Mouse (Mus musculus) limb, embryonic 10.5 days (tissue): ENCODE data around the gene Knop1. TPM values are rescaled to one million over a fixed set of nuclear protein-coding genes. Genes with fewer than 3 reads are reported as not detected.

Experiments used
- DNase-seq: peaks from one replicate; pipeline ENCODE4 v3.0.0-alpha.2; 2017; ENCODE audit warnings: low spot score
- H3K27ac ChIP-seq: fragments of 300-500 bp; sonication (generic); 2 replicates; pipeline ENCODE4 v1.5.1; 2016; ENCODE audit warnings: mild to moderate bottlenecking
- H3K27me3 ChIP-seq: fragments of 300-500 bp; sonication (generic); 2 replicates; pipeline ENCODE4 v1.6.1; 2016; ENCODE audit warnings: low read depth, mild to moderate bottlenecking; ENCODE audit not compliant: poor library complexity, severe bottlenecking
- H3K36me3 ChIP-seq: fragments of 300-500 bp; sonication (generic); 2 replicates; pipeline ENCODE4 v1.6.1; 2016; ENCODE audit warnings: mild to moderate bottlenecking, moderate library complexity
- H3K4me1 ChIP-seq: fragments of 300-500 bp; sonication (generic); 2 replicates; pipeline ENCODE4 v1.6.1; 2016
- H3K4me3 ChIP-seq: fragments of 300-500 bp; sonication (generic); 2 replicates; pipeline ENCODE4 v1.5.1; 2016; ENCODE audit warnings: mild to moderate bottlenecking, moderate library complexity
- H3K9me3 ChIP-seq: fragments of 300-500 bp; sonication (generic); replicated peaks from 2 replicates; pipeline ENCODE4 v1.6.1; 2016; ENCODE audit warnings: mild to moderate bottlenecking
- WGBS: fragments of 180-500 bp; shearing (Covaris S2); methylation state at CpG from one replicate; pipeline ENCODE4 v1.1.7; 2016; 5-methylcytosine and 5-hydroxymethylcytosine counted together
- polyA plus RNA-seq: library from polyadenylated mRNA; unstranded; fragments of >200 nt; fragmentation: Nextera tagmentation; extraction: Ambion mirVana; gene quantifications from 2 replicates; pipeline ENCODE4 v1.2.1, GENCODE M21; 2016

The Knop1 gene
- polyA plus RNA-seq, 1 experiment from 2014 or later = 124 TPM

- Histone ChIP-seq H3K9me3 (no peaks in the 10 kb centered on the region), H3K27me3 (no peaks in the 10 kb centered on the region), H3K4me3 (no peak overlapping the region), H3K36me3 (peaks cover 36% of the 10 kb centered on the region), H3K27ac (no peak overlapping the region), H3K4me1 (no peaks in the 10 kb centered on the region)
- DNase-seq = no peak
- WGBS = 89% methylated on average over 16 of the region's 16 CpGs
Observed at GRCm38 (mm10) chr7:118806631-118807411, 49.2 kb downstream of the Knop1 start.

- DNase-seq = no peak
- H3K4me1 ChIP-seq = no peaks in the 10 kb centered on the region
- no peak overlapping the region for H3K4me3 ChIP-seq
- H3K27me3 ChIP-seq = no peaks in the 10 kb centered on the region
- H3K27ac ChIP-seq = no peak overlapping the region
- 96% methylated on average over 8 of the region's 8 CpGs for WGBS
- H3K36me3 ChIP-seq = peaks cover 50% of the 10 kb centered on the region
- H3K9me3 ChIP-seq = no peaks in the 10 kb centered on the region
Observed at GRCm38 (mm10) chr7:118803425-118803824, 52.6 kb downstream of the Knop1 start.

- H3K27me3 ChIP-seq = no peaks in the 10 kb centered on the region
- peaks cover 53% of the 10 kb centered on the region for H3K36me3 ChIP-seq
- 95% methylated on average over 3 of the region's 3 CpGs for WGBS
- no peak overlapping the region for H3K4me3 ChIP-seq
- no peaks in the 10 kb centered on the region for H3K4me1 ChIP-seq
- H3K27ac ChIP-seq = no peak overlapping the region
- no peaks in the 10 kb centered on the region for H3K9me3 ChIP-seq
- DNase-seq = no peak
Observed at GRCm38 (mm10) chr7:118801791-118802190, 54.3 kb downstream of the Knop1 start.

- no peaks in the 10 kb centered on the region for H3K4me1 ChIP-seq
- 91% methylated on average over 15 of the region's 15 CpGs for WGBS
- H3K27ac ChIP-seq = no peak overlapping the region
- H3K27me3 ChIP-seq = no peaks in the 10 kb centered on the region
- H3K4me3 ChIP-seq = no peak overlapping the region
- H3K36me3 ChIP-seq = peaks cover 54% of the 10 kb centered on the region
- no peak for DNase-seq
- no peaks in the 10 kb centered on the region for H3K9me3 ChIP-seq
Observed at GRCm38 (mm10) chr7:118800112-118800734, 55.8 kb downstream of the Knop1 start.

GRCm38 (mm10) chr7:118798105-118798570 is 57.9 kb downstream of the Knop1 start:
- Histone ChIP-seq H3K9me3 (no peaks in the 10 kb centered on the region), H3K4me3 (no peak overlapping the region), H3K4me1 (no peaks in the 10 kb centered on the region), H3K27ac (no peak overlapping the region), H3K36me3 (peaks cover 48% of the 10 kb centered on the region), H3K27me3 (no peaks in the 10 kb centered on the region)
- no peak for DNase-seq
- 93% methylated on average over 6 of the region's 6 CpGs for WGBS

- Histone ChIP-seq H3K4me1 (no peaks in the 10 kb centered on the region), H3K36me3 (peaks cover 48% of the 10 kb centered on the region), H3K4me3 (no peak overlapping the region), H3K27me3 (no peaks in the 10 kb centered on the region), H3K9me3 (no peaks in the 10 kb centered on the region), H3K27ac (no peak overlapping the region)
- no peak for DNase-seq
- 78% methylated on average over 7 of the region's 7 CpGs for WGBS
Observed at GRCm38 (mm10) chr7:118797600-118797999, 58.5 kb downstream of the Knop1 start.

- Histone ChIP-seq H3K27ac (no peak overlapping the region), H3K36me3 (peaks cover 49% of the 10 kb centered on the region), H3K4me1 (no peaks in the 10 kb centered on the region), H3K27me3 (no peaks in the 10 kb centered on the region), H3K4me3 (no peak overlapping the region), H3K9me3 (no peaks in the 10 kb centered on the region)
- 94% methylated on average over 9 of the region's 9 CpGs for WGBS
- no peak for DNase-seq
Observed at GRCm38 (mm10) chr7:118796838-118797237, 59.2 kb downstream of the Knop1 start.

GRCm38 (mm10) chr7:118795779-118796178 is 60.3 kb downstream of the Knop1 start:
- DNase-seq = no peak
- no peaks in the 10 kb centered on the region for H3K27me3 ChIP-seq
- H3K4me1 ChIP-seq = no peaks in the 10 kb centered on the region
- no peak overlapping the region for H3K27ac ChIP-seq
- H3K36me3 ChIP-seq = peaks cover 48% of the 10 kb centered on the region
- H3K9me3 ChIP-seq = no peaks in the 10 kb centered on the region
- 95% methylated on average over 8 of the region's 8 CpGs for WGBS
- no peak overlapping the region for H3K4me3 ChIP-seq

GRCm38 (mm10) chr7:118793899-118794298 is 62.2 kb downstream of the Knop1 start:
- Histone ChIP-seq H3K27me3 (no peaks in the 10 kb centered on the region), H3K9me3 (no peaks in the 10 kb centered on the region), H3K4me1 (no peaks in the 10 kb centered on the region), H3K4me3 (no peak overlapping the region), H3K36me3 (peaks cover 39% of the 10 kb centered on the region), H3K27ac (no peak overlapping the region)
- WGBS = 91% methylated on average over 8 of the region's 8 CpGs
- no peak for DNase-seq

Other genes starting within 250 kb of the Knop1 start
- 62.8 and 64.9 TPM in 2 replicates for gene Gde1, start 150.5 kb downstream of the Knop1 start, polyA plus RNA-seq
- 27.8 and 35.1 TPM in 2 replicates for gene Ccp110, start 143.7 kb downstream of the Knop1 start, polyA plus RNA-seq
- gene Vps35l, start 116.0 kb downstream of the Knop1 start, polyA plus RNA-seq = 58.5 and 60.2 TPM in 2 replicates
- gene Iqck, start 502 bp downstream of the Knop1 start, polyA plus RNA-seq = 1.5 and 1.8 TPM in 2 replicates
- gene Gprc5b, start 139.0 kb upstream of the Knop1 start, polyA plus RNA-seq = 6.6 and 8.2 TPM in 2 replicates